Mouse (Mus musculus) skeletal muscle tissue, adult 2 months (tissue): Measurements from ENCODE around the gene Jaml.

ENCODE experiments used
- DNase-seq: peaks from one replicate; pipeline ENCODE4 v3.0.0-alpha.2; 2012; ENCODE audit warnings: low read depth, low spot score

The Jaml gene

GRCm38 (mm10) chr9:45083132-45083531 lies 4.1 kb downstream of the Jaml start:
- no peak for DNase-seq

GRCm38 (mm10) chr9:45084556-45084955 lies 5.6 kb downstream of the Jaml start:
- DNase-seq, result no peak

- no peak for DNase-seq
Observed at GRCm38 (mm10) chr9:45085741-45086690, 7.0 kb downstream of the Jaml start.

- DNase-seq, result no peak
Observed at GRCm38 (mm10) chr9:45088040-45088439, 9.1 kb downstream of the Jaml start.

GRCm38 (mm10) chr9:45090811-45091210 lies 11.8 kb downstream of the Jaml start:
- no peak for DNase-seq

GRCm38 (mm10) chr9:45092641-45093040 lies 13.7 kb downstream of the Jaml start:
- no peak for DNase-seq

GRCm38 (mm10) chr9:45095149-45095937 lies 16.4 kb downstream of the Jaml start:
- no peak for DNase-seq

GRCm38 (mm10) chr9:45097877-45098276 lies 18.9 kb downstream of the Jaml start:
- no peak for DNase-seq

- no peak for DNase-seq
Observed at GRCm38 (mm10) chr9:45098426-45098825, 19.4 kb downstream of the Jaml start.

GRCm38 (mm10) chr9:45102528-45102927 lies 23.5 kb downstream of the Jaml start:
- no peak for DNase-seq

GRCm38 (mm10) chr9:45103211-45103979 lies 24.4 kb downstream of the Jaml start:
- DNase-seq, result no peak

- DNase-seq, result no peak
Observed at GRCm38 (mm10) chr9:45105596-45106374, 26.8 kb downstream of the Jaml start.

- DNase-seq, result no peak
Observed at GRCm38 (mm10) chr9:45115706-45116105, 36.7 kb downstream of the Jaml start.

- no peak for DNase-seq
Observed at GRCm38 (mm10) chr9:45116819-45117218, 37.8 kb downstream of the Jaml start.

- DNase-seq, result no peak
Observed at GRCm38 (mm10) chr9:45117741-45118431, 38.9 kb downstream of the Jaml start, which contains the start of gene Scn2b. Gene Scn2b, plus strand, starts transcription at chr9:45117782.

GRCm38 (mm10) chr9:45118552-45118951 lies 39.6 kb downstream of the Jaml start:
- DNase-seq, result no peak

GRCm38 (mm10) chr9:45119316-45119953 lies 40.5 kb downstream of the Jaml start:
- DNase-seq, result no peak

GRCm38 (mm10) chr9:45119954-45120530 lies 41.1 kb downstream of the Jaml start:
- DNase-seq, result no peak

- no peak for DNase-seq
Observed at GRCm38 (mm10) chr9:45120567-45120966, 41.6 kb downstream of the Jaml start.
